Mouse (Mus musculus) layer of hippocampus, adult 2 months (tissue): ENCODE measurements at regions not wholly inside any gene's neighbourhood (a gene's known extent, or its start where the extent isn't known, plus 50 kb on each side); places are given as distances from the start of the nearest gene placed in this dataset.

Experiments
- DNase-seq, 2 experiments: peaks; one replicate each; pipeline ENCODE4 v3.0.0; 2022; ENCODE audit warnings: low spot score in 2 of 2
- H3K27ac ChIP-seq: fragments of 200-600 bp; 2 replicates; pipeline ENCODE4 v1.8.1; 2022
- H3K4me3 ChIP-seq: fragments of 200-600 bp; 2 replicates; pipeline ENCODE4 v1.8.1; 2022; ENCODE audit warnings: mild to moderate bottlenecking
- CTCF ChIP-seq: fragments of 200-600 bp; conservative IDR thresholded peaks from 2 replicates; pipeline ENCODE4 v1.8.1; 2022; ENCODE audit warnings: antibody characterized with exemption, mild to moderate bottlenecking, moderate library complexity

GRCm38 (mm10) chr4:99348674-99349073 lies 53.0 kb downstream of the Gm12689 start:
- peak; percentile 62 for TF ChIP-seq CTCF
- DNase-seq, result no peak
- Histone ChIP-seq H3K4me3 (no peak overlapping the region), H3K27ac (no peak overlapping the region)

- no peak for TF ChIP-seq CTCF
- no peak for DNase-seq
- H3K27ac ChIP-seq, result no peak overlapping the region
- H3K4me3 ChIP-seq, result no peak overlapping the region
Measured at GRCm38 (mm10) chr4:99353122-99353774, 57.5 kb downstream of the Gm12689 start.

DNA sequence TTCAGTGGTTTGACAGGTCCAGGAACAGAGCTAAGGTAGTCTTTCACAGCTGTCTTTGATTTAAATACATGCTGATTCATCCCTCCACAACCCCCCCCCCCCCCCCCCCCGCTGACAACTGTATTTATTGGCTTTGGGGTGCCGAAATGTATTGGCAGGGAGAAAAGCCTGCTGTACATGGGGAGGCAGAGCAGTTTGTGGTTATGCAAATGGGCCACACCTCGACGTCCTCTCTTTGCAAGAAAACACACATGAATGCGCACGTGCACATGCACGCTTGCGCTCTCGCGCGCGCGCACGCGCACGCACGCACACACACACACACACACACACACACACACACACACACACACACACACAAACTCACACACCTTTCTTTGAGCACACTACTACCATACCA lies 58.5 kb downstream of the Gm12689 start:
- H3K27ac ChIP-seq, result no peak overlapping the region
- no peak overlapping the region for H3K4me3 ChIP-seq
- no peak for TF ChIP-seq CTCF
- peak in 1 of 2 experiments; percentile 26 for DNase-seq

DNA sequence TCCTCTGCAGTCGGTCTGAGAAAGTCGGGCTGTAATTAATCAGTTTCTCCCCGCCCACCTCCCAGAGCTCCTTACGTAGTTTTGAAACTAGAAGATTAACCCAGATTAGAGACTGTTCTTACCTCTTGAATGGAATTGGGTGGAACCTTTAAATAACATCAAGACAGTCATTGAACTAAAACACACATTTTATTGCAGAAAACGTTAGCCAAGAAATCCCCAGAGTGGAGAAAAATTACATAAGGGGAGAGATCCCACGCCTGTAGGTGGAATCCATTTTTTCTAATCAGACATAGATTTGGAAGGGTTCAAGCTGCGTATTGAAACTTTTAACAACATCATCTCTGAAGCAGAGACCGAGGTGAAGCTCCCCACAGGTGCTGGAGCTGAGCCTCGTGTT lies 59.1 kb downstream of the Gm12689 start:
- Histone ChIP-seq H3K27ac (no peak overlapping the region), H3K4me3 (no peak overlapping the region)
- no peak for TF ChIP-seq CTCF
- DNase-seq, result no peak

GRCm38 (mm10) chr4:99368036-99368435 lies 72.3 kb downstream of the Gm12689 start:
- H3K4me3 ChIP-seq, result no peak overlapping the region
- no peak overlapping the region for H3K27ac ChIP-seq
- TF ChIP-seq CTCF, result no peak
- DNase-seq, result no peak

GRCm38 (mm10) chr4:99371162-99371561 lies 75.5 kb downstream of the Gm12689 start:
- TF ChIP-seq CTCF, result no peak
- Histone ChIP-seq H3K4me3 (no peak overlapping the region), H3K27ac (no peak overlapping the region)
- no peak for DNase-seq

DNA sequence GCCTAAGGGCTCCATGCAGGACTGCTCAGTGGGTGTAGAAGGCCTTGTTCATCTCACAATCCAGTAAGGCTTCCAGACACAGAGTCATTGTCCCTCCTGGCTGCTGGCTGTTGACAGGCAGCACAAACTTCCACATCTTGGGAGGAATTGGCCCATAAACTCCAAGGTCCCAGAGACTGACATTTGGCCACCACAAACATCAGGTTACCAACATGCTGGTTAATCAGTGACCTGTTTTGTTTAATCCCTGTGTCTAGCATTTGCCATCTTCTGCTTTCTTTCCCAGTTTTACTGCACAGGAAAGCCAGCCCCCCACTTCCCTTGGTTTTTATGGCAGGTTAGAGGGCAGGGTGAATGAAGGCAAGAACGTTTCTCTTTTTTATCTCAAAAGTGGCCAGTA lies 80.5 kb downstream of the Gm12689 start:
- DNase-seq, result no peak
- H3K4me3 ChIP-seq, result no peak overlapping the region
- no peak for TF ChIP-seq CTCF
- no peak overlapping the region for H3K27ac ChIP-seq

- no peak for DNase-seq
- no peak for TF ChIP-seq CTCF
- Histone ChIP-seq H3K4me3 (no peak overlapping the region), H3K27ac (no peak overlapping the region)
Measured at GRCm38 (mm10) chr4:99376911-99377310, 81.2 kb downstream of the Gm12689 start.

- H3K4me3 ChIP-seq, result no peak overlapping the region
- peak; percentile 75 for TF ChIP-seq CTCF
- no peak overlapping the region for H3K27ac ChIP-seq
- no peak for DNase-seq
Measured at GRCm38 (mm10) chr4:99379983-99380382, 84.3 kb downstream of the Gm12689 start.

- no peak for TF ChIP-seq CTCF
- no peak for DNase-seq
- Histone ChIP-seq H3K27ac (no peak overlapping the region), H3K4me3 (no peak overlapping the region)
Measured at GRCm38 (mm10) chr4:99385381-99385780, 89.7 kb downstream of the Gm12689 start.

DNA sequence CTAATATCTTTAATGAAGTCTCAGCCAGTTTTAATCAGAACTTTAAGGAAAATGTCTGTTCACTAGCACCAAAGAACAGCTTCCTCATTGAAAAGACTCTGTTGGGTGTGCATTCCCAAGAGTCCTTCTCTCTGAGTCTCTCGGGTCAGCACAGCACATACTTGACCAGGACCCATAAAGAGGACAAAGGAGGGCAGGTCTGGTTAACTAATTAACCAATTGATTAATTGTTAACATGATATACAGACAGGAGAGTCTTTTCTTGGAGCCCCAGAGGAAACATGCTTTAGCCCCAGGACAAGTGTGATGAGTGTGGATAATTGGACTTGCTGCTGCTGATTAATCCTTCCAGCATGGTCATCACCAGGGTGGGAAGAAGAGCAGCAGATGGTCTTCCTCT lies 93.7 kb downstream of the Gm12689 start:
- TF ChIP-seq CTCF, result no peak
- no peak overlapping the region for H3K27ac ChIP-seq
- H3K4me3 ChIP-seq, result no peak overlapping the region
- no peak for DNase-seq

- Histone ChIP-seq H3K4me3 (no peak overlapping the region), H3K27ac (no peak overlapping the region)
- no peak for DNase-seq
- TF ChIP-seq CTCF, result no peak
Measured at GRCm38 (mm10) chr4:99392986-99393385, 97.3 kb downstream of the Gm12689 start.

GRCm38 (mm10) chr4:99394244-99394643 lies 98.5 kb downstream of the Gm12689 start:
- DNase-seq, result no peak
- Histone ChIP-seq H3K4me3 (no peak overlapping the region), H3K27ac (no peak overlapping the region)
- TF ChIP-seq CTCF, result no peak

- DNase-seq, result no peak
Measured at GRCm38 (mm10) chr4:99407466-99407865, 111.8 kb downstream of the Gm12689 start.

DNA sequence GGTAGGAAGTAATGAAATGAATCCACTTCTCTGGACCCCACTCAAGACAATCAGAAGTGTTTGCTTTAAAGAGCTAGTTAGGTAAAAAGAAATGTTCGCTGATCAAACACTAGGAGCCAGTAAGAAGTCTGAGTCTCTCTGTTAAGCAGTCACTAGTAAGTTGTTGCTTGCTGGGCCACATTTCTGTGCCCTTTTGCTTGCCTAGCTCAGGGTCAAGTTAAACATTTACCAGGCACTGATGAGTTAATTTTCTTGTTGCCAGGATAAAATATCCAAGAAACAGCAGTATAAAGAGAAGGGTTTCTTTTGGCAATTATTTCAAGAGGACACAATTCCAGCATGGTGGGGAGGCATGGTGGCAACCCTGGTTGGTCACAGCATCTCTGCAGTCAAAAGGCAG lies 127.7 kb downstream of the Gm12689 start:
- DNase-seq, result no peak
- Histone ChIP-seq H3K27ac (no peak overlapping the region), H3K4me3 (no peak overlapping the region)
- TF ChIP-seq CTCF, result no peak

More at GRCm38 (mm10) chr4:99407466-99407865, 111.8 kb downstream of the Gm12689 start:
- TF ChIP-seq CTCF, result no peak
- no peak overlapping the region for H3K27ac ChIP-seq
- H3K4me3 ChIP-seq, result no peak overlapping the region
